Mouse (Mus musculus) bone marrow macrophage, adult 2 months (primary cell): ENCODE results near the gene Txndc2.

Source experiments
- CTCF ChIP-seq: IDR thresholded peaks from 2 replicates; pipeline ENCODE4 v1.5.1; 2012; ENCODE audit warnings: low read depth, mild to moderate bottlenecking, low read length, moderate library complexity
- POLR2A ChIP-seq: IDR thresholded peaks from 2 replicates; pipeline ENCODE4 v1.6.1; 2012; ENCODE audit warnings: mild to moderate bottlenecking, low read depth, low read length, borderline replicate concordance

DNA sequence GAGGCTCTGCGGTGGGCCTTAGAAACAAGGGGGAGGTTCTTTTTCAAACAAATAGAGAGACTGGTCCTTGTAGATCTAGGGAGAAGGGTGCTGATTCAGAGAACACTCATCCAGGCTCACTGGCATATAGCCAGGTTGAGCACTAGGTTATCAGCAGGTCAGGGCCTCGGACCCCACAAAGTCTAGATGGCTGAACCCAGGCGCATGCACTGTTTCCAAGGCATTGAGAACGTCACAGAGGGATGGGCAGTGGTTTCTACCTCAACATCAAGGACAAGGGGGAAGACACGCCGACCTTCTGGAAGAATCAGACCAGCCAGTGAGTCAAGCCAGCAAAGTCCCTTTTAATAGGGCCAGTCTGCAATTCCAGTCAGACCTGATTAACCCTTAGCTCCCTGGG lies 5.3 kb upstream of the Txndc2 start:
- TF ChIP-seq CTCF = no peak
- no peak for TF ChIP-seq POLR2A
